Mouse (Mus musculus) adrenal gland, postnatal 25 days (tissue): ENCODE measurements around the gene Pou6f1. TPM values are rescaled to one million over a fixed set of nuclear protein-coding genes. Genes with fewer than 3 reads are reported as not detected.
"Not testable (repeated sequence)": the region's sequence is repeated elsewhere in the genome, so short reads cannot be mapped to it uniquely, and the experiment has no call there.

ENCODE experiments used
- DNase-seq: peaks from one replicate; pipeline ENCODE4 v3.0.0; 2021; ENCODE audit warnings: mixed read lengths
- total RNA-seq: library from RNA; stranded (reverse); gene quantifications from 2 replicates; pipeline ENCODE4 v1.2.3, GENCODE M21; 2021

Gene Pou6f1
- total RNA-seq, 1 experiment from 2014 or later: 20.5 TPM

- DNase-seq: no peak
These were observed 19.4 kb upstream of the Pou6f1 start for GRCm38 (mm10) chr15:100619200-100619599.

- DNase-seq: no peak
These were observed 16.4 kb upstream of the Pou6f1 start for GRCm38 (mm10) chr15:100616221-100616620.

- DNase-seq: peak; percentile 95
These were observed 16.0 kb upstream of the Pou6f1 start for GRCm38 (mm10) chr15:100615825-100616220.

DNA sequence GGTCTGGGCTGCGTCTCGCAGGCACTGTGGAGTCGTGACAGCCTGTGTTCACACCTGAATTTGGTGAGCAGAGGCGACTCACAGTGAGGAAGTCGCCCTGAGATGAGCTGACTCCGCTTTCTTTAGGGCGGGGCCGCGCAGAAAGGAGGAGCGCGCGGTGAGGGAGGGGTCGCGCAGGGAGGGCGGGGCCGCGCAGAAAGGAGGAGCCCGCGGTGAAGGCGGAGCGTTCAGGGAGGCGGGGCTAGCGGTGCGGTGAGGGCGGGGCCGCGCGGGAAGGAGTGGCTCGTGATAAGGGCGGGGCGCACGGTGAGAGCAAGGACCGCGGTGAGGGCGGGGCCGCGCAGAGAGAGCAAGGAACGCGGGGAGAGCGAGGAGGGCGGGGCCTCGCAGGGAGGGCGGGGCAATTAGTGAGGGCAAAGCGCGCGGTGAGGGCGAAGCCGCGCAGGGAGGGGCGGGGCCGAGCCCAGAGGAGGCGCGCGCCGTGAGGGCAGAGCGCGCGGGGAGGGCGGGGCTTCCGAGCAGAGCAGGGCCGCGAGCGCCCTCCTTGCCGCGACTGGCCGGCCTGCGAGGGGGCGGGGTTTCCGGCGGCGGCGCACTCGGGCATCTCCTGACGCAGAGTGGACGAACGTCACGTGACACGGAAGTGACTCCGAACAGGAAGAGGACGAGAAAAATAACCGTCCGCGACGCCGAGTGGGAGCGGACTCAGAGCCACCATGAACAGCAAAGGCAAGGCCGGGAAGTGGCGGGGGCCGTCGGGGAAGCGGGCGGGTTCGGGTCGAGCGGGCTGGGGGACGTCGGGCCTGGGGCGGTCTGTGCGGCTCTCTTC is 15.4 kb upstream of the Pou6f1 start, which contains the start of gene Dazap2:
TSS of gene Dazap2 (plus strand) at position 354 of the 829 bp plus-strand sequence.
- DNase-seq: peak; percentile 99

DNA sequence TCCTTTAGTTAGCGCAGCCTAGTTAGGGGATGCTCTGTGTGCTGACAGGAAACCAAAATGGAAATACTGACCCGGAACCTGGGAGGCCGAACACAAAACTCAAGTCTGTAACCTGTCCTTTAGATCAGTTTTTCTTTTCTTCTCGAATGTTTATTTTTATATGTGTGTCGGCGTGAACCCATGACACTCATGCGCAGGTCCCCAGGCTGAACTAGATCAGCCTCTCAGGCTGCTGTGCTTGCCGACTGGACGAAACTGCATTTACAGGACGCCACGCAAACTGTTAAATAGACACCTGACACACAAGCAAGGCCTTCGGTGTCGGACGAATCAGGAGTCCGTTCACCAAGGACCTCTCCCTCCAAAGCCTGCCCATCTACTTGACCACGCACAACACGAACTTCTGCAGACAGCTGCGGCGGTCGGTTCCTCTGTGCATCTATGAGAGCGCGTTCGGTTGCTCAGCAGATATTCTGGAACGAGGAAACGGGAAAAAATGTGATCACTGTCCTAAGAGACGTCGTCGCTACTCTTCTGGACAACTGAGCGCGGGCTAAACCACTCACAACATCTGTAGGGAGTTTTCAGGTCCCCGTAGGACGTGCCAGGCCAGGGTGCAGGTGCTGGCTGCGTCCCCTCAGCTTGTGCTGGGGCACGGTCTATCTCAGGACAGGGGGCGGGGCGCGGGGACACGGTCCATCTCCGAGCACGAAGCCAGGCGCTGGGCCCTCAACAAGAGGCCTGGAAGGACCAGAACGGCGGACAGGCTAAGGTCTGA is 14.6 kb upstream of the Pou6f1 start:
- DNase-seq: peak; percentile 15

- DNase-seq: peak; percentile 80
These were observed 13.8 kb upstream of the Pou6f1 start for GRCm38 (mm10) chr15:100613584-100613983.

DNA sequence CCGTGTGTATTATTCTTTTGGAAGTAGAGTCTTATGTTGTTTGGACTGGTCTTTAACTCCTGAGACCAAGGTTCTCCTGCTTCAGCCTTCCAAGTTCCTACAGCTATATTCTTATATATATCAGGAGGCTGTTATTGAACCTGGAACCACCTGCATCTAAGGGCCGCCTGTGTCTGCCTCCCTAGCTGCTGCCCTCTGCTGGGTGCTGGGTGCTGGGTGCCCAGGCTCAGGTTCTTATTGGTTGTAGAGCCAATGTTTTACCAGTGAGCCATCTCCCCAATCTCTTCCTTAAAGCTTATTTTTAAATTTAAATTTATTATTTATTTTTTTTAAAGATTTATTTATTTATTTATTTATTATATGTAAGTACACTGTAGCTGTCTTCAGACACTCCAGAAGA is 12.6 kb upstream of the Pou6f1 start:
- peak; percentile 44 for DNase-seq

DNA sequence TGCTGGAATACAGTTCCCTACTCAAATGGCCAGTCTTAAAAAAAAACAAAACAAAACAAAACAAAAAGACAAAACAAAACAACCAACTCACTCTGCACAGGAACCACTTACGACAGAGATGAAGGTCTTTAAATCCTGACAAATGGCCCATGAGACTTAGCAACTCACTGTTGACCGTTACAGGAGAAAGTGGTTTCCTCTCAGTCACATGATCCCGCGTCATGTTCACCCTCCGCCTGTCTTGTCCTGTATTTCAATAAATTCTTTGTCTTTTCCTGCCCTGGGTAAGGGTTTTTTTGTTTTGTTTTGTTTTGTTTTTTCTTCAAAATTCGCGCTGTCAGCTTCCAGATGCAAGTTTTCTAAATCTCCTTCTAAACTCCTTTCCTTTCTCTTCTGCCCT is 12.2 kb upstream of the Pou6f1 start:
- DNase-seq: no peak

DNA sequence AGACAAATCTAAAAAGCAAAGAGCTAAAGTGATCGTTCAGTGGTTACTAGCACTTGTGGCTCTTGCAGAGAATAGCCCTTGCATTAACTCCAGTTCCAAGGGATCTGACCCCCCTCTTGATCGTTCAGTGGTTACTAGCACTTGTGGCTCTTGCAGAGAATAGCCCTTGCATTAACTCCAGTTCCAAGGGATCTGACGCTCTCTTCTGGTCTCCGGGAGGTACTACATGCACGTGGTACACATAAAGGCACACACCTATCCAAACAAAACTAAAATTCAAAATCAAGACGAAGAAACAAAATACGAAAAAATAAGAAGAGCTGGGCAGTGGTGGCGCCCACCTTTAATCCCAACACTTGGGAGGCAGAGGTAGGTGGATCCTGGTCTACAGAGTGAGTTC is 6.9 kb upstream of the Pou6f1 start:
- not testable (repeated sequence) for DNase-seq

GRCm38 (mm10) chr15:100601669-100602068 is 1.9 kb upstream of the Pou6f1 start:
- no peak for DNase-seq

DNA sequence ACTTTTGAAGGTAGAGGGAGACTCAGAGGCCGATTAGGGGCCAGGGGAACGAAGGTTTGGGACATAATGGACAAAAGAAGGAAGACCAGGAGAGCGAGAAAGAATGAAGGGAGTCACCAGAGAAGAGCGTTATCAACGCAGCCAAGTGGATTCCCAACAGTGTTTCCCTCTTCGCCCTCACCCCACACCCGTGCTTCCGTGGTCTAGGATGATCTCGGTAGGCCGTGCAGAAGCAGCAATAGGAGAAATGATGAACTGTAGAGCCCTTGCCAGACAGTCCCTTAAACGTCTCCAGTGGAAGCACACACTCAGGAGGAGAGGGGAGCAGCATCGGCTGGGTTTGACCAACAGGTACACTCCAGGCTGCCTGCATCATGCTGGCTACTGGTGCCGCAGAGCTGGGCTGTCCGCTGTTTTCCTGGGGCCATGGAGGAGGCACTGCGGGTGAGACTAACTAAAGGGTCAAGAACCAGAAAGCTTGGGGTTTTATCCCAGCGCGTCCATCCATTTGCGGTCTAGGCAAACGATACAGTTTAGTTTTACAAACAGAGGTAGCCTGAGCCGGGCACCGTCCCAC is 1.0 kb upstream of the Pou6f1 start:
- no peak for DNase-seq

DNA sequence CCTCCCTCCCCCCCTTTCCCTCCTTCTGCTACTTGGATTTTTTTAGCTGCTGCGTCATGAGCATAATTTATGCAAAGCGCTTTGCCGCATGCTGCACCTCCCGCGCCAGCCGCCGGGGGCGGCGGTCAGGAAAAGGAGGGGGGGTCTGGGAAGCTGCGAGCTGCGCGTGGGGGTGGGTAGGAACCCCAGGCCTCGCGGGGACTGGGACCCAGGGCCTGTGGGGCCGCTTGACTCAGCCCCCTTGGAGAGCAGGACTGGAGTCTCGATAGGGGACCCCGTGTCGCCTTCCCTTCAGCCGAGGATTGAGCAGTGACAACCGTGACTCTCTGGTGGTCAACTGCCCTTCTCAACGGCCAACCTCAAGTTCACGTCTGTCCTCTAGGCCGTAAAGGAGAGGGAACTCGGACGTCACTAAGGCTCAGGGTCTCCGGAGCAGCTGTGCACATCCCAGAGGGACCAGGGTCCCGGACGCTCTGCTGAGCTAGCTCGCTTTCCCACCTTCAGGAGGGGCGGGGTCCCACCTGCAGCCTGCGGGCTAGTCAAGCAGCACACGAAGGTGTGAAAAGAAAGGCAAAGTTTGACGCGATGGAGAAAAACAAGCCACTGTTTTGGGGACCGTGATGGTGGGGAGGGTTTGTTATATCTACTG is 387 bp upstream of the Pou6f1 start:
- DNase-seq: peak; percentile 74

DNA sequence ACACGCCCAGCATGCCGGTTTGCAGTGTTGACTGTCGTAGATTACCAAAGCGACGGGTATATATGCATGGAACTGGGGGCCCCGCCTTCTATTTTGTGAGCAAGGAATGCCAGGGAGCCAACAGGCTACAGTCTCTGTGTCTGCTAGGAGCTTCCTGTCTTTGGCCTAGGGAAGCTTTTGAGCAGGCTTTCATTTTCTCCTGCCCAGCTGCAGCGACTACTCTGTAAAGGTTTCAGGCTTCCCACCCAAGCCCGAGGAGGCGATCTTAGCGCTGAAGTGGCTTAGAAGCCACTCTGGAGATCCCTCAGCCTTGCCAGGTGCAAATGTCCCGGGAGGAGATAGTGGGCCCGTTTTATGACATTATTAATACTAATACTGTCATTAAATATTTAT is 905 bp downstream of the Pou6f1 start:
- DNase-seq: peak; percentile 48

DNA sequence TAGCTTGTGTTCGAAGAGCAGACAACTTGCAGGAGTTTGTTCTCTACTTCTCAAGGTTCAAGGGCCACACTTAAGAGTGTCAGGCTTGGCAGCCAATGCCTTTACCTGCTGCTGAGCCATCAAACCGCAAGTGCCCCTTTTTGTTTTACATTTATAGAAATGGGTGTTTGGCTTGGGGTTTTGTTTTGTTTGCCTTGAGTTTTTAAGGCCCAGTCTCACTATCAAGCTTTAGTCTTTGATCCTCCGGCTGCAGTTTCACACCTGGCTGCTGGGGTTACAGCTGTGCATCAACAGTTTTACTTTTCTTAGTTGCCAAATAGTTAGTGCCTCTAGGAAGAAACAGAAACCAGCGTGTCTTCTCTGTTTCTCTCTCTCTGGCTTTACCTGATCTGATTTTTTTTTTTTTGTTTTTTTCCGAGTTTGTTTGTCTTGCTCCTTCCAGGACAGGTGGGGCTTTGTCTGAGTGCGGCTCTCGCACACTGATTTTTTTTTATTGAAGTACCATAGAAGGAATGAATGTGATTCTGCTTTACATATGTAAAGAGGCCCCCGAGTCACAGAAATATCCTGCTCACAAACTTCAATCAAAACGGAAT is 1.4 kb downstream of the Pou6f1 start:
- DNase-seq: no peak

DNA sequence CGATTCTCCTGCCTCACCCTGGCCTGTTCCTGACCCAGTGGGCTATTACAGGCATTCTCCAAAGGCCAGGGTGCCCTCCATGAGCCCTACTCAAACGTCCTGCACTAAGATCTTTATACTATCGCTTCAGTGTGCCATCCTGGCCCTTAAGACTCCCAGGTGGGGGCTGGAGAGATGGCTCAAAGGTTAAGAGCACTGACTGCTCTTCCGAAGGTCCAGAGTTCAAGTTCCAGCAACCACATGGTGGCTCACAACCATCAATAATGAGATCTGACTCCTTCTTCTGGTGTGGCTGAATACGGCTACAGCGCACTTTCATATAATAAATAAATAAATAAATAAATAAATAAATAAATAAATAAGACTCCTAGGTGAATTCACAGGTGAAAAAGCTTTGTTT is 7.0 kb downstream of the Pou6f1 start:
- DNase-seq: no peak

DNA sequence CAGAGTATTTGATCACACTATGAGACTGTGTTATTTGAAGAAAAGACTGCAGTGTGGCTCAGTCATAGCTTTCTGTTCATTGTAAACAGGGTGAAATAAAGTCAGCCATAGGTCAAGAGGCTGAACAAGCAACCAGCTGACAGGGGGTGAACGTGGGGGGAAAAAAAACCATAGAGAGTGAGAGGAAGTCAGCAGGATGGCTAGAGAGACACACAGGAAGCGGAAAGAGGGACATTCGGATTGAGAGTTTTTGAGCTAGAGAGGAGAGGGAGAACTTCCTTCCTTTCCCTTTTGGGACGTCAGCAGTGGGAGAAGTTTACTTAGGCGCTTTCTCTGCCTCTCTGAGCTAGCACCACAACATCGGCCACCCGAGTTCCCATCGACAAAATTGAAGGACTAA is 9.3 kb downstream of the Pou6f1 start:
- DNase-seq: no peak

GRCm38 (mm10) chr15:100588297-100588696 is 11.5 kb downstream of the Pou6f1 start:
- no peak for DNase-seq

- no peak for DNase-seq
These were observed 12.6 kb downstream of the Pou6f1 start for GRCm38 (mm10) chr15:100587166-100587565.

DNA sequence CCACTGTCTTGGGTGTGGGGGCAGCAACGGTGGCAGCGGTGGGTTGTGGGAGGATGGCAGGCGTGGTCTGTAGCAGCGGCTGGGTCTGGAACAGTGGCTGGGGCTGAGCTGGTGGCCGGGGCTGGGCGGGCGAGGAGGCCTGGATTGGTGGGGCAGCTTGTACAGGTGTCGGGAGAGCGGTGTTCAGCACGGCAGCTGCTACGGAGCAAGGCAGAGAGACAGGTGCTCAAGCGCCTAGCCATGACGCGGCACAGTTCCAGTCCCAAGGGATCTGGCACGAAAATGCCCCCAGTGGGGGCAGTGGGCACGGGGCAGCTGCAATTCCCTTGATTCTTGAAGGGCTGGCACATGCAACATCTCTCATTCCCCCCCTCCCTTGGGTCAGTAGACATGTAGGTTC is 13.9 kb downstream of the Pou6f1 start:
- no peak for DNase-seq

DNA sequence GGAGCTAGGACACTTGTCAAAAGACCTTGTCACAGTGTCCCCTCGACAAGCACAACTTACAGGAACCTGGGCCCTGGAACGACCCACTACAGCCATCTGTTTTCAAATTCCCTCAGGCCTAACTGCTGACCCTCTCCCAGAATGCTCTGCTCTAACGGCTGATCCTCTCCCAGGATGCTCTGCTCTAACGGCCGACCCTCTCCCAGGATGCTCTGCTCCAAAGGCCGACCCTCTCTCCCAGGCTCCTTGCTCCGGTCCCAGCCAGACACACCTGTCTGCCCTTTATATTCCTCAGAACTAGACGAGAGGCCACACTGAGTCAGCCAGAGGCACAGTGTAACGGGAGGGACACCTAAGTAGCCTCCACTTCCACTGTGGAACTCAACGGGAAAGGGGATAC is 19.7 kb downstream of the Pou6f1 start:
- DNase-seq: no peak

GRCm38 (mm10) chr15:100577972-100578371 is 21.8 kb downstream of the Pou6f1 start:
- no peak for DNase-seq

GRCm38 (mm10) chr15:100576810-100577209 is 23.0 kb downstream of the Pou6f1 start:
- no peak for DNase-seq
